Mouse (Mus musculus): ENCODE data around the gene Hhat. TPM values are rescaled to one million over a fixed set of nuclear protein-coding genes. Genes with fewer than 3 reads are reported as not detected.

The Hhat gene
- polyA plus RNA-seq, 1 experiment, result 12.6 TPM

GRCm38 (mm10) chr1:192785046-192785961, 14.3 kb upstream of the Hhat start:
- Histone ChIP-seq H3K27ac (ENCODE audit: insufficient read depth, low read length) (peak overlapping the region; percentile 94), H3K4me1 (ENCODE audit: control insufficient read depth, insufficient read depth, low read length) (peaks cover 29% of the 10 kb centered on the region)

GRCm38 (mm10) chr1:192784374-192784773, 13.4 kb upstream of the Hhat start:
- Histone ChIP-seq H3K4me1 (ENCODE audit: control insufficient read depth, insufficient read depth, low read length) (peaks cover 33% of the 10 kb centered on the region), H3K27ac (ENCODE audit: insufficient read depth, low read length) (no peak overlapping the region), H3K4me3 (ENCODE audit: insufficient read depth, low read length) (no peak overlapping the region)
- no peak for TF ChIP-seq POLR2A (IDR thresholded peaks at IDR 0.05; ENCODE audit: low read depth, low read length)
- TF ChIP-seq CTCF (IDR thresholded peaks at IDR 0.05; ENCODE audit: borderline replicate concordance, insufficient read depth, low read length), result peak; percentile 83

More at GRCm38 (mm10) chr1:192785046-192785961, 14.3 kb upstream of the Hhat start:
- no peak overlapping the region for H3K4me3 ChIP-seq (ENCODE audit: insufficient read depth, low read length)
- TF ChIP-seq POLR2A (IDR thresholded peaks at IDR 0.05; ENCODE audit: low read depth, low read length) (no peak; the same call in 1 of the 2 replicates), CTCF (IDR thresholded peaks at IDR 0.05; ENCODE audit: borderline replicate concordance, insufficient read depth, low read length) (no peak)

GRCm38 (mm10) chr1:192781256-192781655, 10.2 kb upstream of the Hhat start:
- H3K4me1 ChIP-seq (ENCODE audit: control insufficient read depth, insufficient read depth, low read length), result peaks cover 24% of the 10 kb centered on the region
- no peak for TF ChIP-seq CTCF (IDR thresholded peaks at IDR 0.05; ENCODE audit: borderline replicate concordance, insufficient read depth, low read length)
- peak overlapping the region; percentile 20; the same call in 1 of the 2 replicates for H3K27ac ChIP-seq (ENCODE audit: insufficient read depth, low read length)
- H3K4me3 ChIP-seq (ENCODE audit: insufficient read depth, low read length), result no peak overlapping the region

- H3K4me1 ChIP-seq (ENCODE audit: control insufficient read depth, insufficient read depth, low read length), result peaks cover 14% of the 10 kb centered on the region
- H3K4me3 ChIP-seq (ENCODE audit: insufficient read depth, low read length), result no peak overlapping the region
- H3K27ac ChIP-seq (ENCODE audit: insufficient read depth, low read length), result peak overlapping the region; percentile 88
- TF ChIP-seq CTCF (IDR thresholded peaks at IDR 0.05; ENCODE audit: borderline replicate concordance, insufficient read depth, low read length) (no peak), POLR2A (IDR thresholded peaks at IDR 0.05; ENCODE audit: low read depth, low read length) (no peak)
These were observed 8.0 kb upstream of the Hhat start for GRCm38 (mm10) chr1:192778869-192779514.

- TF ChIP-seq CTCF (IDR thresholded peaks at IDR 0.05; ENCODE audit: borderline replicate concordance, insufficient read depth, low read length) (no peak), POLR2A (IDR thresholded peaks at IDR 0.05; ENCODE audit: low read depth, low read length) (no peak)
- H3K27ac ChIP-seq (ENCODE audit: insufficient read depth, low read length), result peak overlapping the region; percentile 88
- H3K4me1 ChIP-seq (ENCODE audit: control insufficient read depth, insufficient read depth, low read length), result peaks cover 14% of the 10 kb centered on the region
- H3K4me3 ChIP-seq (ENCODE audit: insufficient read depth, low read length), result no peak overlapping the region
These were observed 7.2 kb upstream of the Hhat start for GRCm38 (mm10) chr1:192778206-192778605.

- Histone ChIP-seq H3K4me1 (ENCODE audit: control insufficient read depth, insufficient read depth, low read length) (peaks cover 7% of the 10 kb centered on the region), H3K4me3 (ENCODE audit: insufficient read depth, low read length) (peak overlapping the region; percentile 33), H3K27ac (ENCODE audit: insufficient read depth, low read length) (peak overlapping the region; percentile 89)
- peak; percentile 50 for TF ChIP-seq POLR2A (IDR thresholded peaks at IDR 0.05; ENCODE audit: low read depth, low read length)
- no peak for TF ChIP-seq CTCF (IDR thresholded peaks at IDR 0.05; ENCODE audit: borderline replicate concordance, insufficient read depth, low read length)
These were observed 911 bp downstream of the Hhat start for GRCm38 (mm10) chr1:192770130-192770494.

- Histone ChIP-seq H3K4me1 (ENCODE audit: control insufficient read depth, insufficient read depth, low read length) (peaks cover 3% of the 10 kb centered on the region), H3K27ac (ENCODE audit: insufficient read depth, low read length) (no peak overlapping the region), H3K4me3 (ENCODE audit: insufficient read depth, low read length) (no peak overlapping the region)
- no peak for TF ChIP-seq POLR2A (IDR thresholded peaks at IDR 0.05; ENCODE audit: low read depth, low read length)
- TF ChIP-seq CTCF (IDR thresholded peaks at IDR 0.05; ENCODE audit: borderline replicate concordance, insufficient read depth, low read length), result peak; percentile 10; the same call in 1 of the 2 replicates
These were observed 5.5 kb downstream of the Hhat start for GRCm38 (mm10) chr1:192765531-192765930.

- H3K27ac ChIP-seq (ENCODE audit: insufficient read depth, low read length), result no peak overlapping the region
- no peak overlapping the region for H3K4me3 ChIP-seq (ENCODE audit: insufficient read depth, low read length)
- TF ChIP-seq POLR2A (IDR thresholded peaks at IDR 0.05; ENCODE audit: low read depth, low read length) (no peak), CTCF (IDR thresholded peaks at IDR 0.05; ENCODE audit: borderline replicate concordance, insufficient read depth, low read length) (no peak)
- peaks cover 6% of the 10 kb centered on the region for H3K4me1 ChIP-seq (ENCODE audit: control insufficient read depth, insufficient read depth, low read length)
These were observed 6.5 kb downstream of the Hhat start for GRCm38 (mm10) chr1:192764547-192764946.

- Histone ChIP-seq H3K27ac (ENCODE audit: insufficient read depth, low read length) (no peak overlapping the region), H3K4me1 (ENCODE audit: control insufficient read depth, insufficient read depth, low read length) (peaks cover 6% of the 10 kb centered on the region), H3K4me3 (ENCODE audit: insufficient read depth, low read length) (no peak overlapping the region)
- TF ChIP-seq CTCF (IDR thresholded peaks at IDR 0.05; ENCODE audit: borderline replicate concordance, insufficient read depth, low read length) (no peak), POLR2A (IDR thresholded peaks at IDR 0.05; ENCODE audit: low read depth, low read length) (no peak)
These were observed 7.8 kb downstream of the Hhat start for GRCm38 (mm10) chr1:192762946-192763933.
